Mouse (Mus musculus): ENCODE measurements around the gene Sim1.

The Sim1 gene

DNA sequence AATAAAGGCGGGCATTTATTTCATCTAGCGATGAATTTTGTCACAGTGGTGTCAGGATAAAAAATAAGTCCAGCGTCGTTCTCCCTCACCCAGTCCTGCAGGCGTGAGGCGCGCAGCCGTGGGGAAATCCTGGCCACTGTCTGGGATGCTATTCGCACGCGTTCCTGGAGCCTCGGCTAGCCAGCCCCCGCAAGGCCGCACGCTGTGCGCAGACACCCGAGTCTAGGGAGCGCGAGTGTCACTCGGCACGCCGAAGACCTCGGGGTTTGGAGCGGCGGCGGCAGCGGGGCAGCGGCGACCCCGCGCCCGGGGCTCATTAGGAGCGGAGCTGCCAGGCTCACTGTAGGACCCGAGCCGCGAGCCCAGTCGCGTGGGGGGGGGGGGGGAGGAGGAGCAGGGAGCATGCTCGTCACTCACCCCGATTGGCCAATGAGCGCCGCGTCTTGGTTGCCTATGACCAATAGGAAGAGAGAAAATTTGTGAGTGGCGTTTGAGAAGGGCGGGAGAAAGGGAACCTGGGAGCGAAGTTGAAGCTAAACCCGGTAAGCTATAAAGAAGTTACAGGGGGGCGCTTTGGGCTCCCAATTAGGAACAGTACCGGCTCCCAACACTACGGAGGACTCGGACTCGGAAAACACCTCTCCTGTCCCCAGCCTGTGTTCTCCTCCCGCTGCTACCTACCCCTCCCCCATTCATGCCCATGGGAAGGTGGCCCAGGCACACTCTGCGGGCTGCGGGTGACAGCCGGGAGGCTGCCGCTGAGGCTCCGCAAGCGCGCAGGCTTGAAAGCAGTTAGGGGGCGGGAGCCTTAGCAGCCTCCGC, at the start of gene Sim1:
Sim1 (plus strand) TSS at position 585 of the 822 bp plus-strand sequence.
- peak in 1 of 2 experiments; percentile 26 for DNase-seq (ENCODE audit: low spot score in 2 of 2)

- DNase-seq (ENCODE audit: low spot score in 2 of 2), result no peak
These were observed 26.4 kb upstream of the Sim1 start for GRCm38 (mm10) chr10:50868202-50868601.

DNA sequence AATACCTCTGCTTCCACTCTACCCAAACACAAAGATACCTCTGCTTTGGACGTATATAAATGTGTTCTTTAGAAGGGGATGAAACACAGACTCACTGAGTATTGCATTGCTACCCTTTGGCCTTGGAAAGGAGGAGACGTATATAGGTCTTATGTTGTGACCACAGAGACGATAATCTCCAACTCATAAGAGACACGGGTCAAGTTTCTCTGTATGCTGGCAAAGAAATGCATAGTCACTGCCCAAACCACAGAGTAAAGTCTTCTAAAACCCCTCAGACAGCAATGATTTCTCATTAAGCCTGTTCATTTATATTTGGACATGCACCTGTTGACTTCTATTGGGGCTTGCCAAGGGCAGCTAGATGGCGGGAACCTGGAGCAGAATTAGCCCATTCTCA, 17.6 kb upstream of the Sim1 start:
- no peak for DNase-seq (ENCODE audit: low spot score in 2 of 2)

DNA sequence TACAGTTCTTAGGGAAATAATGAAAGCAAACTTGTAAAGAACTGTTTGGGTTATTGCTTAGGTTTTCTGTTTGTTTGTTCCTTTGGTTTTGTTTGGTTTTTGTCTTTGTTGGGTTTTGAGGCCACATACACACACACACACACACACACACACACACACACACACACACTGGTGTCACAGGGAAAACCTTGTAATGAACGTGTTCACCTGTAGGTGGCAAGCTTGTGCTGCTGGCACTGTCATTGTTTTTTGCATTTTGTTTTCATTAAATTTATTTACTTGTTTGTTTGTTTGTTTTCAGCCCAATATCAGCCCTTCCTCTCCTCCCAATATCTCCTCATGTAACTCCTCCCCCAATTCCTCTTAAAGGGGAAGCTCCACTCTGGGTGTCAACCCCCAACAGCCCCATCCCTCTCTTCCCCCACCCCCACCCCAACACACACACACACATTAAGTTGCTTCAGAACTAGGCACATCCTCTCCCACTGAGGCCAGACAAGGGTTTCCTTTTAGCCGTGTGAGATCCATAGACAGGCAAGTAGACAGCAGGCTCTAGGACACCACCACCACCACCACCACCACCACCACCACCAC, 13.0 kb upstream of the Sim1 start:
- no peak for DNase-seq (ENCODE audit: low spot score in 2 of 2)

- no peak for DNase-seq (ENCODE audit: low spot score in 2 of 2)
These were observed 12.2 kb upstream of the Sim1 start for GRCm38 (mm10) chr10:50882366-50882765.

DNA sequence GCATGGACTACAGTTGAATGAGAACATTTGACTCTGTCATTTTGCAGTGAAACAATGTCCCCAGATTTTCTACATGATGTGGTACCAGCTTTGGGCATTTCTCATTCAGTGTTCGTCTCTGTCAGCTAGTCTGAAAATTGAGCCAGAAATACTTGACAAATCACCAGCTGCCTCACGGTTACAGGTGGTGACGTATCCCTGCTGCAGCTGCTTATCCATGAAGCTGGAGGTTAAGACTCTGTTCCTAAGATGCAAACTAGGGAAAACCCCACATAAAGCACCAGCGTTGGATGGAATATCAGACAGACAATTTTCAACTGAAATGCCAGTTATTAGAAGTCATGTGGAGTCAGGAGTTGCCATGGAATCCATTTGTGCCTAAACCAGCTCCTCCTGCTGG, 8.2 kb upstream of the Sim1 start:
- DNase-seq (ENCODE audit: low spot score in 2 of 2), result no peak

- no peak for DNase-seq (ENCODE audit: low spot score in 2 of 2)
These were observed 3.9 kb upstream of the Sim1 start for GRCm38 (mm10) chr10:50890621-50891020.

GRCm38 (mm10) chr10:50891876-50892711, 2.5 kb upstream of the Sim1 start:
- no peak for DNase-seq (ENCODE audit: low spot score in 2 of 2)

GRCm38 (mm10) chr10:50892751-50893320, 1.7 kb upstream of the Sim1 start:
- no peak for DNase-seq (ENCODE audit: low spot score in 2 of 2)

GRCm38 (mm10) chr10:50893546-50893945, 1.0 kb upstream of the Sim1 start:
- no peak for DNase-seq (ENCODE audit: low spot score in 2 of 2)

DNA sequence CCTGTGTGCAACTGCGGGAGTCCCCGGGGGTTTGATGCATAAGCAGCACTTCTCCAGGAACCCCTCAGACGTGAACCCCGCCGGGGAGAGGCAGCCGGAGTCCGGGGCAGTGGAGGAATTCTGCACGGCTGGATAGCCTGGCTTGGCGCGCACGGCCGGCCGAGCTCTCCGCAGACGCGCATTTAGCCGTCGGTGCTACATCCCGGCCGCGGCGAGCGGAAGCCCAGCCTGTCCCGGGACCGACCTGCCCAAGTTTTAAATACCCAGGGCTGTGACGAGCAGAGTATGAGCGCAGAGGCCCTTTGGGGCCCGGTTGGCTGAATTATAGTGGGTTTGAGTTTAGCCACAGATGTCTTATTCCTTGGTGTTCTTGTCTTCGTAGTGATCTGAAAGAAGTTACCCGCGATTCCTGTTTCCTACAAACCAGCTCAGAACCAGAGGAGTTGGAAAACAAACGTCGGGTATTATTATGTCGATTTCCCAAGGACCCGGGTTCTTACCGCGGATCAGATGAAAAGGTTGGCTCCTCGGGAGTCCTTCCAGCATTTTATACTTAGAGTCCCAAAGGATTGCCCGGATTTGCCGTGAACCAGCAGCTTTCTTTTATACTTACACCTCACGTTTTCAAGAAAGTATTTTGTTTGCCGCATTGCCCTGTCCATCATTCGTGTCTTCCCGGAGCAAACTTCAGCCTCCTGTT, 687 bp downstream of the Sim1 start:
- no peak for DNase-seq (ENCODE audit: low spot score in 2 of 2)

DNA sequence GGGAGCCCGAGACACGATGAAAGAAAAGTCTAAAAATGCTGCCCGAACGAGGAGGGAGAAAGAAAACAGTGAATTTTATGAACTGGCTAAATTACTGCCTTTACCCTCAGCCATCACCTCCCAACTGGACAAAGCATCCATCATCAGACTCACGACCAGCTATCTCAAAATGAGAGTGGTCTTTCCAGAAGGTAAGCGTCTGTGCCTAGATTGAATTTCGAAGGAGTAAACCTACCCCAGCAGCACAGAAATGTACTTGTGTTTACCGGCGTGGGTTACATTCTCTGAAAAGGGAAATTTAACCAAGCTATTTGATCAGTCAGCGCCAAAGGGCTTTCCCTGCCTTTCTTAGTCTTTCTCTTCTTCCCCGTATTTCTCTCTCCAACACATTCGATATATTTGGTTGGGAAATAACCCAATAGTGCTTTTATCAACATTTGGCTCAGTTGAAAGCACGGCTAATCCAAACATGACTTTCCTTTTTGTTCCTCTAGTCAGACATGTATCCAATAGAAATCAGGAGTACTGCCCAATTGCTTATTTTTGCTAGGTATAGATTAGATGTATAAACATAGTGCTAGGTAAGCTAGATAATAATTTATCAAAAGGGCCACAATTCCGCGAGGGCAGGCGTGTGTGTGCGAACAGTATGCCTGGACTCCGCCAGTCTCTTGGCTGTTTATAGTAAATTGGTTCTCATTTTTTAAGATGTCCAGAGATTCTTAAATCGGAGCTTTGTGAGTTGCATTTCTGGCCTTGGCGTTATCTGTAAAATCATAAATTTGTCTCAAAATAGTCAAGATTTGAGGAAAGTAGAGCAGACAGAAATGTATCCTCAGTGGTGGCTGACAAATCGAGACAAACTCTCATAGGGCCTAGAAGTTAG, 1.6 kb downstream of the Sim1 start:
- no peak for DNase-seq (ENCODE audit: low spot score in 2 of 2)

DNA sequence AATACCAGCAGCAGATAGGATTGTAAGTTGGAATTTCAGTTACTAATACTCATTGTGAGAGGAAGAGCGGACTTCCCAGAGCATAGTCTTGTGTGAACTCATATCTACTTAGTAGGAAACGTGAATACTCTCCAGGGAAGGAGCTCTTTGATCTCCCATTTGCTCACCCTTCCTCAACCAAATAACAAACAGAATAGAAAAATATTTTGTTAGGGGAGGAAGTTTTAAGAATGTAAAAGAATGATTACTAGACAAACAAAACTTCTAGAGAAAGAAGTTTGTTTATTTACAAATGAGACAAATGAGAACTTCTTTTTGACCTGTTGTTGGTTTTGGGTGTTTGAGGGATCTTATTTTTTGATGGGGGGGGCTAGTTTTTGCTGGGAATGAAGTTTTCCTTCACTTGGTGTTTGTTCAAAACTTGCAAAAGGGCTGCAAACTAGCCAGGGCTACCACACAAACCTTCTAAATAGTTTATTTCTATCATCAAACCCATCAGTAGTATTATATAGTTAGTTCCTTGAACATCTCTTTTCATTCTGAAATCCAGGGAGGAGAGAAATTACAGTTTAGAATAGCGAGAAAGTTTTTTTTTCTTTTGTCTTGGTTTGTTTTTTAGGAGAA, 2.3 kb downstream of the Sim1 start:
- DNase-seq (ENCODE audit: low spot score in 2 of 2), result no peak

DNA sequence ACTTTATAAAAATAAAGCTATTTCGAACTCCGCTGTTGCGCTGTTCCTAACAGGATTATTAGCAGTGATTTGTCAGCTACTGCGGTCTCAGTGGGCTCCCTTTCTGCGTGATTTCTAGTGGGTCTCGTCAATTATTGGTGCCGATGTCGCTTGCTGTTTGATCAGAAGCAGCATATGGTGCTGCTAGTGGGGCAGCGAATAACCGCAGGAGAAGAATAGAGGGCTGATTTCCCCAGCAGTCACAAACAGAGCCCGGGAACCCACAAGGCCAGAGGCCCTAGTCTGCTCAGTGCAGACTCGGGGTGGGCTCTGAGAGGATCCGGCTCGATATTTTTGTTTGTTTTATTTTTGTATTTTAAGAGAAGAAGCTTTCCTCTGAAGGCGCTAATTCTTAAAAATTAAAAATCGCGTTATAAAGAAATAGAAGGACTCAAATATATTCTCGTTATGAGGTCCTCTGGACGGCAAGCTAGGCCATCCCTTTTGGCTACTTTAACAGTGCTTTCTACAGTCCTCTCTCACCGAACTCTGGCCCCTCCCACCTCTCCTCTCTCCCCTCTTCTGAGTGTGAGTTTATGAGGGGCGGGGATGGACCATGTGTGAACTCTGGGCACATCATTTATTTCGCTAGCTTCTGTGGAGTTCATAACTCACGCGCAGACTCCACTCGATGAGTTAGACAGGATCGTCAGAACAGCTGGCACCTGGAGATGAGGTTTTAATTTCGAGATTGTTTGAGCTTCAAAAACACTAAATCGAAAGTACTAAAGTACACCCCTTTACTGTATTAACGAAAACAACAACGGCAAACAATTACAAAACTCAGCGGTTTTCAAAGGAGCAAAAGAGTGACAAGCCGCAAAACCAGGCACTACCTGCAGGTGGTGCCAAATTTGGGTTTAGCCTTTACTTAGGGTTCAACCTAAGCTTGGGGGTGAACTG, 3.2 kb downstream of the Sim1 start:
- no peak for DNase-seq (ENCODE audit: low spot score in 2 of 2)

DNA sequence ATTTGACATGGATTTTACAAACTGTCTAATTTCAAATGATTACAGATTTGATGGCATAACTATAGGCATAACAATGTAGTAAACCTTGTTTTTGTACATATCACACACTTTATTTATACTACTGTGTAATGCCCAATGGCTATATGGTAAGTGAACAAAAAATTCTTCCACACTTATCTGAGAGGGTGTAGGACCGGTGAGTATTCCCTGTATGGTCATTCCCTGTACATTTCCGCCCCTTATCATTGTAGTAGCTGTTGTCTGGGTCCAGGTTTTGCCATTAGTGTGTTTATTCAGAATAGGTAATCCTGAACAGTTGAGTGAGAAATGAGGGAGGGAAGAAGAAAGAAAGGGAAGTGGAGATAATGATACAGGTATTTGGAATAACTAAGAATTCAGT, 4.1 kb downstream of the Sim1 start:
- no peak for DNase-seq (ENCODE audit: low spot score in 2 of 2)

- no peak for DNase-seq (ENCODE audit: low spot score in 2 of 2)
These were observed 5.5 kb downstream of the Sim1 start for GRCm38 (mm10) chr10:50899846-50900745.

- DNase-seq (ENCODE audit: low spot score in 2 of 2), result no peak
These were observed 6.4 kb downstream of the Sim1 start for GRCm38 (mm10) chr10:50900746-50901600.
